Mouse (Mus musculus): ENCODE data around the gene 6030468B19Rik. TPM values are rescaled to one million over a fixed set of nuclear protein-coding genes. Genes with fewer than 3 reads are reported as not detected.
"Not testable (repeated sequence)": the region's sequence is repeated elsewhere in the genome, so short reads cannot be mapped to it uniquely, and the experiment has no call there.

The 6030468B19Rik gene
- polyA plus RNA-seq, 1 experiment from 2014 or later, result 0.65 TPM

- no peak for ATAC-seq (ENCODE audit: insufficient read depth, low FRiP score, low TSS enrichment)
- Histone ChIP-seq H3K9me3 (ENCODE audit: control insufficient read depth, low read length) (no peaks in the 10 kb centered on the region), H3K9ac (ENCODE audit: low read length) (no peak overlapping the region), H3K27ac (ENCODE audit: low read depth, low read length) (no peak overlapping the region), H3K27me3 (ENCODE audit: control insufficient read depth, insufficient read depth, low read length) (no peaks in the 10 kb centered on the region), H3K36me3 (ENCODE audit: control insufficient read depth, insufficient read depth, low read length) (no peaks in the 10 kb centered on the region), H3K4me2 (ENCODE audit: low read depth) (no peak overlapping the region), H3K4me3 (ENCODE audit: low read depth, low read length) (no peak overlapping the region), H3K4me1 (ENCODE audit: control insufficient read depth, insufficient read depth, low read length) (peaks cover 11% of the 10 kb centered on the region)
- WGBS, result 94% methylated on average over 6 of the region's 6 CpGs
- DNase-seq (ENCODE audit: low spot score), result no peak
Observed at GRCm38 (mm10) chr11:117806781-117807180, 9.3 kb downstream of the 6030468B19Rik start.

GRCm38 (mm10) chr11:117809407-117810311, 12.2 kb downstream of the 6030468B19Rik start, which contains the start of the genes Gm20708 and Syngr2:
Gm20708 (plus strand) TSS chr11:117809668.
Syngr2 (plus strand) TSS chr11:117809668.
- H3K27me3 ChIP-seq (ENCODE audit: control insufficient read depth, insufficient read depth, low read length), result no peaks in the 10 kb centered on the region
- H3K4me1 ChIP-seq (ENCODE audit: control insufficient read depth, insufficient read depth, low read length), result peaks cover 11% of the 10 kb centered on the region
- peak within 1 kb of the TSS; percentile 55 for H3K4me3 ChIP-seq (ENCODE audit: low read depth, low read length)
- peak within 1 kb of the TSS; percentile 65 for H3K9ac ChIP-seq (ENCODE audit: low read length)
- under 1% methylated on average over 55 of the region's 75 CpGs for WGBS
- peak; percentile 53 for ATAC-seq (ENCODE audit: insufficient read depth, low FRiP score, low TSS enrichment)
- H3K4me2 ChIP-seq (ENCODE audit: low read depth), result peak within 1 kb of the TSS; percentile 100
- peaks cover 9% of the 10 kb centered on the region for H3K36me3 ChIP-seq (ENCODE audit: control insufficient read depth, insufficient read depth, low read length)
- no peaks in the 10 kb centered on the region for H3K9me3 ChIP-seq (ENCODE audit: control insufficient read depth, low read length)
- DNase-seq (ENCODE audit: low spot score), result peak; percentile 88
- no peak within 1 kb of the TSS for H3K27ac ChIP-seq (ENCODE audit: low read depth, low read length)

GRCm38 (mm10) chr11:117810401-117811046, 13.1 kb downstream of the 6030468B19Rik start:
- H3K27ac ChIP-seq (ENCODE audit: low read depth, low read length), result no peak overlapping the region
- WGBS, result under 1% methylated on average over 21 of the region's 21 CpGs

DNA sequence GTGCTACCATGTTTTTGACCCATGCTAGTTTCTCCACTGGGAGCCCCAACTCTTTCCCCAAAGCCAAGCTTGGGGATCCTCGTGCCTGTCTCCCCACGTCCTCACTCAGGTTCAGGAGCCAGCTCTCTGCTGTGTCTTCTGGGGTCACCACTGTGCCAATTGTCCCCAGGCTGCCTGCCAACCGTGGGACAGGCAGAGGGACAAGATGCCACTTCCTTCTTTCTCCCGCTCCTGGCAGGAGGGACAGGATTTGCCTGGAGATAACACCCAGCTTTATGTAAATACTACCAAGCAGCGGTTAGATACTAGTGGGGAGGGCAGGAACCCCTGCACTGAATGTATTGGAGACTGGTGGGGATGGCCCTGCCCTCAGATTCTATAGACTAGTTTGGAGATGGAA, 16.4 kb downstream of the 6030468B19Rik start:
- Histone ChIP-seq H3K4me3 (ENCODE audit: low read depth, low read length) (no peak overlapping the region), H3K4me1 (ENCODE audit: control insufficient read depth, insufficient read depth, low read length) (peaks cover 11% of the 10 kb centered on the region), H3K9me3 (ENCODE audit: control insufficient read depth, low read length) (no peaks in the 10 kb centered on the region), H3K9ac (ENCODE audit: low read length) (no peak overlapping the region), H3K4me2 (ENCODE audit: low read depth) (no peak overlapping the region), H3K36me3 (ENCODE audit: control insufficient read depth, insufficient read depth, low read length) (peaks cover 14% of the 10 kb centered on the region), H3K27ac (ENCODE audit: low read depth, low read length) (no peak overlapping the region), H3K27me3 (ENCODE audit: control insufficient read depth, insufficient read depth, low read length) (no peaks in the 10 kb centered on the region)
- ATAC-seq (ENCODE audit: insufficient read depth, low FRiP score, low TSS enrichment), result no peak
- no peak for DNase-seq (ENCODE audit: low spot score)
- WGBS, result 89% methylated on average over 5 of the region's 5 CpGs

More at GRCm38 (mm10) chr11:117810401-117811046, 13.1 kb downstream of the 6030468B19Rik start:
- ATAC-seq (ENCODE audit: insufficient read depth, low FRiP score, low TSS enrichment) (peak; percentile 67), DNase-seq (ENCODE audit: low spot score) (peak; percentile 81)
- peak overlapping the region; percentile 65 for H3K9ac ChIP-seq (ENCODE audit: low read length)
- H3K4me1 ChIP-seq (ENCODE audit: control insufficient read depth, insufficient read depth, low read length), result peaks cover 11% of the 10 kb centered on the region
- H3K36me3 ChIP-seq (ENCODE audit: control insufficient read depth, insufficient read depth, low read length), result peaks cover 10% of the 10 kb centered on the region
- no peaks in the 10 kb centered on the region for H3K9me3 ChIP-seq (ENCODE audit: control insufficient read depth, low read length)
- H3K4me3 ChIP-seq (ENCODE audit: low read depth, low read length), result peak overlapping the region; percentile 55
- H3K27me3 ChIP-seq (ENCODE audit: control insufficient read depth, insufficient read depth, low read length), result no peaks in the 10 kb centered on the region
- peak overlapping the region; percentile 100 for H3K4me2 ChIP-seq (ENCODE audit: low read depth)

DNA sequence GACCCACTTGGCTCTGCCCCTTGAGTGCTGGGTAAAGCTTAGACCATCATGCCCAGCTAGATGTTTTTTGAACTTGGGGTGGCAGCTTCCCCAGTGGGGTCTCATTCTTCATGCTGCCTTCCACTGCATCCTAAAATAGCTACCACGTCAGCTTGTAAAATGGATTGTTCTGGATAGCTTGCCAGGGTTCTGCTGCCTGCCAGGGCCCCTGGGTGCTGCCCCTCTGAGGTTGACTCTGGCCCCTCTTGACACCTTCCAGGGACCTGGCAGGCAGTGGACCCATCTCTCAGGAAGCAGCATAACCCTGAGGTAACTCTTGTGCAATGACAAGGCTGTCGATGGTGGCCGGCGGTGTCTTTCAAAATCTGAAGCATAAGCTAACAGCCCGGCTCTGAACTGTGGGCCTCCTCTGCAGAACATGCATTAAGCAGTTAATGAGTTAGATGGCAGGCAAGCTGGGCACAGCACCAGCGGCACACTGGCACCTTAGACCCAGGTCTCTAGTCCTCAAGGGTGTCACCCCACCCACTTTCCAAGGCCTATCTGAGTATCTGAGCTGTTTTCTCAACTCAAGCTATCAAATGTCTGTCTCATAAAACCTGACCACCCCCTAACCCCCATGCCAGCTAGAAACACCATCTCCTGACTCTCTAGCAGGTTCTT, 17.4 kb downstream of the 6030468B19Rik start:
- Histone ChIP-seq H3K4me3 (ENCODE audit: low read depth, low read length) (no peak overlapping the region), H3K4me2 (ENCODE audit: low read depth) (no peak overlapping the region), H3K36me3 (ENCODE audit: control insufficient read depth, insufficient read depth, low read length) (peaks cover 14% of the 10 kb centered on the region), H3K27ac (ENCODE audit: low read depth, low read length) (no peak overlapping the region), H3K9ac (ENCODE audit: low read length) (no peak overlapping the region), H3K27me3 (ENCODE audit: control insufficient read depth, insufficient read depth, low read length) (no peaks in the 10 kb centered on the region), H3K9me3 (ENCODE audit: control insufficient read depth, low read length) (no peaks in the 10 kb centered on the region), H3K4me1 (ENCODE audit: control insufficient read depth, insufficient read depth, low read length) (peaks cover 10% of the 10 kb centered on the region)
- DNase-seq (ENCODE audit: low spot score) (no peak), ATAC-seq (ENCODE audit: insufficient read depth, low FRiP score, low TSS enrichment) (no peak)
- 95% methylated on average over 6 of the region's 6 CpGs for WGBS

DNA sequence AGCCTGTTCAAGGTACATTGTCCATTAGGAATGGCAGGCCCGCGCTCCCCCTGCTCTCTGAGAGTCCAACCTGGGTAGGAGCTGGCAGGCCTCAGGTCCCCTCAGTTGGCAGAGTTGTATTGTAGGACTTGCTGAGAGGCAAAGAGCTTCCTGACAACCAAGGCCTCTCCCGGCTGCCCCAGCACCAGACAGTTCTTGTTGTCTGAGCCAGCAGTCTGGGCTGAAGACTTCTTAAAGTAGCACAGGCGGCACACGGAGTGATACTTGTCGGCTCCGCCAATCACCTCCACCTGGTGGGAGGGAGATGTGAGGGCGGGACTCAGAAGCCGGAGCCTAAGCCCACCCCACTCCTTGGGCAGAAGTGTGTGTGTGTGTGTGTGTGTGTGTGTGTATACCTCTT, 18.4 kb downstream of the 6030468B19Rik start:
- not testable (repeated sequence) for H3K9me3 ChIP-seq (ENCODE audit: control insufficient read depth, low read length); H3K9ac ChIP-seq (ENCODE audit: low read length); DNase-seq (ENCODE audit: low spot score); H3K27me3 ChIP-seq (ENCODE audit: control insufficient read depth, insufficient read depth, low read length); H3K4me2 ChIP-seq (ENCODE audit: low read depth); H3K4me1 ChIP-seq (ENCODE audit: control insufficient read depth, insufficient read depth, low read length); ATAC-seq (ENCODE audit: insufficient read depth, low FRiP score, low TSS enrichment); H3K27ac ChIP-seq (ENCODE audit: low read depth, low read length); H3K4me3 ChIP-seq (ENCODE audit: low read depth, low read length)
- H3K36me3 ChIP-seq (ENCODE audit: control insufficient read depth, insufficient read depth, low read length), result peaks cover 14% of the 10 kb centered on the region
- 94% methylated on average over 9 of the region's 9 CpGs for WGBS

DNA sequence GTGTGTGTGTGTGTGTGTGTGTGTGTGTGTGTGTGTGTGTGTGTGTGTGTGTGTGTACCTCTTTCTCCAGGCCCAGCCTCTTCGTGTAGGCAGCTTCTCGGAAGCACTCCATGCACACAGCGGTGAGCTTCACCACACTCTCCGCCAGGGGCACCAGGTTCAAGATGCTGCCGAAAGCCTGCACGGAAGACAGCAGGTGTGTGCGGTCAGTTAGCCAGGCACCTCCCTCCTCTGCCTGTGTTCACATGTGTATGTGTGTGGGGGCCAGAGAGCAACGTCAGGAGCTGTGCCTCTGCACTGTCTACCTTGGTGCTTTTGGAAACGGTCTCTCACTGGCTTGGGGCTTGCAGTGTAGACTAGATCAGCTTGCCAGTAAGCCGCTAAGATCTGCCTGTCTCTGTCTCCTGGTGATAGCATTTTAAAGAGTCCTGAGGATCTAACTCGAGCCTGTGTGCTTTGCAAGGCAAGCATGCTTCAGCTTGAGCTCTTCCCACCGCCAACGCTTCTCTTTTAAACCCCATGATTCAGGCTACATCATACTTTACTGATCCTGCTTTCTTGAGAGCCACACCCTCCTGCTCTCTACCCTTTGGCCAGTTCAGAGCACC, 19.0 kb downstream of the 6030468B19Rik start:
- no peak overlapping the region for H3K27ac ChIP-seq (ENCODE audit: low read depth, low read length)
- H3K4me3 ChIP-seq (ENCODE audit: low read depth, low read length), result no peak overlapping the region
- no peaks in the 10 kb centered on the region for H3K4me1 ChIP-seq (ENCODE audit: control insufficient read depth, insufficient read depth, low read length)
- DNase-seq (ENCODE audit: low spot score), result no peak
- no peak overlapping the region for H3K4me2 ChIP-seq (ENCODE audit: low read depth)
- WGBS, result 90% methylated on average over 13 of the region's 13 CpGs
- ATAC-seq (ENCODE audit: insufficient read depth, low FRiP score, low TSS enrichment), result no peak
- H3K27me3 ChIP-seq (ENCODE audit: control insufficient read depth, insufficient read depth, low read length), result no peaks in the 10 kb centered on the region
- no peak overlapping the region for H3K9ac ChIP-seq (ENCODE audit: low read length)
- H3K36me3 ChIP-seq (ENCODE audit: control insufficient read depth, insufficient read depth, low read length), result peaks cover 14% of the 10 kb centered on the region
- H3K9me3 ChIP-seq (ENCODE audit: control insufficient read depth, low read length), result no peaks in the 10 kb centered on the region

- no peak overlapping the region for H3K4me3 ChIP-seq (ENCODE audit: low read depth, low read length)
- ATAC-seq (ENCODE audit: insufficient read depth, low FRiP score, low TSS enrichment) (no peak), DNase-seq (ENCODE audit: low spot score) (no peak)
- WGBS, result 79% methylated on average over 8 of the region's 8 CpGs
- no peak overlapping the region for H3K9ac ChIP-seq (ENCODE audit: low read length)
- peaks cover 8% of the 10 kb centered on the region for H3K36me3 ChIP-seq (ENCODE audit: control insufficient read depth, insufficient read depth, low read length)
- H3K4me1 ChIP-seq (ENCODE audit: control insufficient read depth, insufficient read depth, low read length), result peaks cover 1% of the 10 kb centered on the region; the same call in 1 of the 2 replicates
- H3K4me2 ChIP-seq (ENCODE audit: low read depth), result no peak overlapping the region
- no peaks in the 10 kb centered on the region for H3K9me3 ChIP-seq (ENCODE audit: control insufficient read depth, low read length)
- H3K27ac ChIP-seq (ENCODE audit: low read depth, low read length), result no peak overlapping the region
- no peaks in the 10 kb centered on the region for H3K27me3 ChIP-seq (ENCODE audit: control insufficient read depth, insufficient read depth, low read length)
Observed at GRCm38 (mm10) chr11:117819095-117819494, 21.6 kb downstream of the 6030468B19Rik start.

All from neural tube, embryonic 11.5 days (tissue).